Mouse (Mus musculus): Measurements from ENCODE around the gene Fut2. TPM values are rescaled to one million over a fixed set of nuclear protein-coding genes. Genes with fewer than 3 reads are reported as not detected.

Fut2 gene
- polyA plus RNA-seq, 1 experiment from 2014 or later, result 0.21 TPM

DNA sequence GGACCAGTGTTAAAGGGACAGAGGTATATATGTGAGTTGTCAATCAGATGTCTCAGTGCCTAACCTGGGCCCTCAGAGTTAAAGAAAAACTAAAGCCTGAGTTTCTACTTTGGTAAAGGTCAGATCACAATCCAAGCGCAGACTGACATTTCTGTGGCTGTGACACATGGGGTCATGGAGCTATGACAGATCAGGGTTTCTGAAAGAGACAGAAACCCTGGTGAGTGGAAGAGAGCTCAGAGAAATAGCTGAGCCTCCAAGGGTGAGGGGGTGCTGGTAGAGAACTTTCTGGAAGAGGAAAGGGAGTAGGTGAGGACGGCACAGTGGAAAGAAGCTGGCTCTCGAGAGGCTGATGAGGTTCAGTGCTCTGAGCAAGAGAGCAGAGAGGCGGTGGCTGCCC is 19.5 kb downstream of the Fut2 start:
- Histone ChIP-seq H3K27me3 (ENCODE audit: low read depth, poor library complexity, severe bottlenecking) (0 out of 2 replicates have a peak, but pooled peaks cover 5% of the 10 kb centered on the region), H3K9me3 (replicated peaks) (no peaks in the 10 kb centered on the region), H3K4me1 (peaks cover 27% of the 10 kb centered on the region), H3K27ac (no peak overlapping the region), H3K36me3 (no peaks in the 10 kb centered on the region), H3K4me3 (no peak overlapping the region)
- no peak for DNase-seq (ENCODE audit: low spot score)
- WGBS, result 85% methylated on average over 4 of the region's 4 CpGs

DNA sequence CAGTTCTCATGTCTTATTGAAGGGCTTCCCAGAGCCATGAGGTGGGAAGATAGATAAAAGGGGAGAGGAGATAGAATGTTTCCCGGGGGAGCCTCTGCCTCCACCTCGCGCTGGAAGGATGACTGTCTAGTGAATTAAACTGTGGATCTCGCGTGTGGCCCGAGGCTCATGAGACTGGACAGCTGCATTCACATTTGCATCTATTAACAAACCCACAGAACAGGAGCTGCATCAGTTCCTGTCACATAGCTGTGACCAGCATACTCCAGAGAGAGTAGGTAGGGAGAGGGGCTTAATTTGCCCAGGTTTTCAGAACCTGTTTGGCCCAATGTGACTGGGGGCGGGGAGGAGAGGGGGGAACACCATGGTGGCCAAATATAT is 20.6 kb downstream of the Fut2 start:
- H3K4me3 ChIP-seq, result no peak overlapping the region
- H3K4me1 ChIP-seq, result peaks cover 37% of the 10 kb centered on the region
- no peaks in the 10 kb centered on the region for H3K36me3 ChIP-seq
- no peak for DNase-seq (ENCODE audit: low spot score)
- 93% methylated on average over 7 of the region's 7 CpGs for WGBS
- no peaks in the 10 kb centered on the region for H3K9me3 ChIP-seq (replicated peaks)
- peaks cover 8% of the 10 kb centered on the region; the same call in 1 of the 2 replicates for H3K27me3 ChIP-seq (ENCODE audit: low read depth, poor library complexity, severe bottlenecking)
- H3K27ac ChIP-seq, result no peak overlapping the region

DNA sequence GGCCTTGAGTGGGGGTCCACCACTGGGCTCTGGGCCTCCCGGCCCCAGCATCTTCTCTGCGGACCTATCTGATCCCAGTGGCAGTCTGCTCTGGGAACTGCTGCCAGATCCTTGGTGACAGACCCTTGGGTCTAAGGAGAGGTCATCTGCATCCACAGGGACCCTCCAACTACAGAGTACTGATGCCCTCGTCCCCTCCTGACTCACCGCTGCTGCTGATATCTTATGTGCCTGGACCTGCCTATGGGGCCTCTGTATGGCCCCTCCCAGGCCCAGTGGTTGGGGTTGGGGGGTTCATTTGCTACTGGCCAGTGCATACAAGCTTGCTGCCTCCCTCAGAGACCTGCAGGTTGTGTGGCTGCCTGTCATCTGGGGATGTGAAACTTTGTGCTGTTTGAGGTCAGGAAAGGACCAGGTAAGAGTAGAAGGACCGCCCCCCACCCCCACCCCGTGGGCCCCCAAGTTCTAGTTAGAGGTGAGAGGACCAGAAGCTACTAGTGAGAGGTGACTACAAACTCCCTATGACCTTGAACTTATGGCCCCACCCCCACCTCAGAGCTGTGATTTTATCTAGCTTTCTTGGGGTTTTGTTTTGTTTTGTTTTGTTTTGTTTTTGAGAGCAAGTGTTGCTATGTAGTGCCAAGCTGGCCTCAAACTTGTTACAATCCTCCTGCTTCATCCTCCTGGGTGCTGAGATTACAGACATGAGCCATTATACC is 21.2 kb downstream of the Fut2 start:
- no peak for DNase-seq (ENCODE audit: low spot score)
- 68% methylated on average over 6 of the region's 6 CpGs for WGBS
- H3K27me3 ChIP-seq (ENCODE audit: low read depth, poor library complexity, severe bottlenecking), result peaks cover 14% of the 10 kb centered on the region; the same call in 1 of the 2 replicates
- peaks cover 38% of the 10 kb centered on the region for H3K4me1 ChIP-seq
- no peaks in the 10 kb centered on the region for H3K36me3 ChIP-seq
- H3K27ac ChIP-seq, result peak overlapping the region; percentile 90; the same call in 1 of the 2 replicates
- peak overlapping the region; percentile 61; the same call in 1 of the 2 replicates for H3K4me3 ChIP-seq
- no peaks in the 10 kb centered on the region for H3K9me3 ChIP-seq (replicated peaks)

DNA sequence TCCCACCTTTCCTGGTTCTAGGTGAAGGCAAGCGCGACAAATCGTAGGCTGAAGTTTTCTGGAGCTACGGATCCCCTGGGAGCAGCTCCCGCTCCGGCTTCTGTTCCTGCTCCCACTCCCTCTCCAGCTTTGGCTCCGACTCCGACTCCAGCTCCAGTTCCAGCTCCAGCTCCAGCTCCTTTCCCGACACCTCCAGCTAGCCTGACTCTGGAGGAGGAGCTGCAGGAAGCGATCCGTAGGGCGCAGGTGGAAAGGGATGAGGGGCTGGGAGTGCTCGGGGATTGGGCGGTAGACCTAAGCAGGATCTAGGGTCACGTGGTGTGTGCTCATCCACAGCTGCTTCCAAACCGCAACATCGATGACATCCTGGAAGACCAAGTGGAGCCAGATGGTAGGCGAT is 22.0 kb downstream of the Fut2 start:
- H3K36me3 ChIP-seq, result no peaks in the 10 kb centered on the region
- no peaks in the 10 kb centered on the region for H3K9me3 ChIP-seq (replicated peaks)
- 3% methylated on average over 18 of the region's 18 CpGs for WGBS
- peak overlapping the region; percentile 61 for H3K4me3 ChIP-seq
- DNase-seq (ENCODE audit: low spot score), result peak; percentile 69
- H3K27ac ChIP-seq, result peak overlapping the region; percentile 90
- H3K4me1 ChIP-seq, result peaks cover 44% of the 10 kb centered on the region
- H3K27me3 ChIP-seq (ENCODE audit: low read depth, poor library complexity, severe bottlenecking), result peaks cover 21% of the 10 kb centered on the region; the same call in 1 of the 2 replicates

DNA sequence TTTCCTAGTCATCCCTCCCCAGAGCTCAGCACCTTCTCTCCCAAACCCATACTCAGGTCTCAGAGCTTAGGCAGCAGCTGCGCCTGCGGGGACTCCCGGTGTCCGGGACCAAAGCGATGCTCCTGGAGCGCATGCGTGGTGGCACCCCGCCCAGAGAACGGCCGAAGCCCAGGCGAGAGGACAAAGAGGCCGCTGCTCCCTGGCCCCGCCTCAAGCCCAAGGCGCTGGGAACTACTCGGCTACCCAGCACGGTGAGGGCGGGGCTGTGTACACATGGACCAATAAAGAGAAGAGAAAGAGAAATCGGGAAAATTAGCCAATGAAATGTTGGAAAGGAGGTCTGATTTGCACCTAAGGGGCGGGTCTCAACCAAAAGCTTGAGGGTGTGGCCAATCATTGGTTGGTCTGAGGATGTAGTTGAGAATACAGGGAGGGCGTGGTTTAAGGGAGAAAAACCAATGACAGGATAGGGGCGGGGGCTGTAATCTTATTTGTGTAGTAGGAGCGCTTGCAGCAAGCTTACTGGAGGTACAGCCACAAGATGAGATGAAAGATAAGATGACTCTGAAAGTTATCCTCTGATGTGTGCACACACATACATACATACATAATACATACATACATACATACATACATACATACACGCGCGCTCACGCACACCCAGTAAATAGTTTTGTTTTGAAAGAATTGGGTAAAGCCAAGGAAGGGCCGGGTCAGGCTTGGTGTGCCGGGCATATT is 22.6 kb downstream of the Fut2 start:
- peak overlapping the region; percentile 61 for H3K4me3 ChIP-seq
- no peaks in the 10 kb centered on the region for H3K36me3 ChIP-seq
- peaks cover 21% of the 10 kb centered on the region; the same call in 1 of the 2 replicates for H3K27me3 ChIP-seq (ENCODE audit: low read depth, poor library complexity, severe bottlenecking)
- peak; percentile 95 for DNase-seq (ENCODE audit: low spot score)
- peaks cover 44% of the 10 kb centered on the region for H3K4me1 ChIP-seq
- peak overlapping the region; percentile 90 for H3K27ac ChIP-seq
- whole genome bisulfite sequencing, result under 1% methylated on average over 28 of the region's 28 CpGs
- no peaks in the 10 kb centered on the region for H3K9me3 ChIP-seq (replicated peaks)

DNA sequence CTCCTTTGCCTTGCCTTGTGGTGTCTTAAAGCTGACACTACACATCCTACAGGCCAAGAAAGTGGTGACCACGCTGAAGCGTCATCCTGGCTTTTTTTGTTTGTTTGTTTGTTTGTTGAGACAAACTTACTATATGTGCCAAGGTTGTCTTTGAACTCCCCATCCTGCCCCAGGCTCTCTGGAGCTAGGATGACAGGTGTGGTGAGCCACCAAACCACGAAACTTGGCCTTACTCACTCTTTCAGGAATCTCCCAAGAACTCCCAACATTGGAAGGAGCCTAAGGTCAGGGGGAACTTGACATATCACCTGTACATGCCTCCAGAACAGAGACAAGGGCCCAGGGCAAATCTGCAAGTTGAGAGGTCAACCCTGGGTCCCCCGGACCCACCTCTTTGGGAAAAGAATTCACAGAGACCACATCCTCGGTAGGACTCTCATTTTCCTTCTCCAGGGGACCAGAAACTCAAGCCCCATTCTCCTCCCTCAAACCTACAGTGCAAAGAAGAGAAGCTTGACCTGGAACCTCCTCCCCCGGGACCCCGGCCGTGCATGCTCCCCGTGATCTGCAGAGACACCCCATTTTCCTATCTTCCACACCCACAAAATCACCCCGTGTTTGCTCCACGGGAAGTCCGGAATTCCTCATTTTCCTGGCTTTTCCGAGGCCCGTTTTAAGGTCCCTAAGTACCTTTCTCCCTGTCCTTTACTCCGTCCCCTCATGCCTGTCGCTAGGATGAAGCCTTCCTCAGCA is 23.5 kb downstream of the Fut2 start:
- peaks cover 52% of the 10 kb centered on the region for H3K4me1 ChIP-seq
- DNase-seq (ENCODE audit: low spot score), result no peak
- 43% methylated on average over 16 of the region's 16 CpGs for WGBS
- peaks cover 21% of the 10 kb centered on the region; the same call in 1 of the 2 replicates for H3K27me3 ChIP-seq (ENCODE audit: low read depth, poor library complexity, severe bottlenecking)
- H3K27ac ChIP-seq, result peak overlapping the region; percentile 90
- H3K36me3 ChIP-seq, result no peaks in the 10 kb centered on the region
- H3K4me3 ChIP-seq, result peak overlapping the region; percentile 61
- no peaks in the 10 kb centered on the region for H3K9me3 ChIP-seq (replicated peaks)

DNA sequence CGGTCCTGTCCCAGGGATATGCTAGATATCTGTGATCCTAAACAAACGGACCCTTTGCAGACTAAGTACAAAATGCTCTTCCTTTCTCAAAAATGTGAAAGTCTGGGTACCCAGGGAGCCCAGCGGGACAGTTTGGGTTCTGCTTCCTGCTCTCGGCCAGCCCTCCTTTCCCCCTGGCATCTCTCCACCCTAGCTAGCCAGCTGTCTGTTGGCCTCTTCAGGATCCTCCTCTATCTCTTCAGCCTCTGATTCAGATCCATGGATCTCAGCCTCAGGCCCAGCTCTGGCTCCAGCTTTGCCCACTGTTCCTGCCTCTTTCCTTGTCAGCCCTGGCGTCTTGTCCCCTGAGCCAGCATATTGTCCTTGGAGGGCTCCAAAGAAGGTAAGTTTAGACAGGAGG is 24.1 kb downstream of the Fut2 start:
- 88% methylated on average over 5 of the region's 5 CpGs for WGBS
- H3K9me3 ChIP-seq (replicated peaks), result no peaks in the 10 kb centered on the region
- no peak for DNase-seq (ENCODE audit: low spot score)
- H3K4me1 ChIP-seq, result peaks cover 52% of the 10 kb centered on the region
- peak overlapping the region; percentile 90 for H3K27ac ChIP-seq
- H3K4me3 ChIP-seq, result peak overlapping the region; percentile 61; the same call in 1 of the 2 replicates
- peaks cover 21% of the 10 kb centered on the region; the same call in 1 of the 2 replicates for H3K27me3 ChIP-seq (ENCODE audit: low read depth, poor library complexity, severe bottlenecking)
- no peaks in the 10 kb centered on the region for H3K36me3 ChIP-seq

DNA sequence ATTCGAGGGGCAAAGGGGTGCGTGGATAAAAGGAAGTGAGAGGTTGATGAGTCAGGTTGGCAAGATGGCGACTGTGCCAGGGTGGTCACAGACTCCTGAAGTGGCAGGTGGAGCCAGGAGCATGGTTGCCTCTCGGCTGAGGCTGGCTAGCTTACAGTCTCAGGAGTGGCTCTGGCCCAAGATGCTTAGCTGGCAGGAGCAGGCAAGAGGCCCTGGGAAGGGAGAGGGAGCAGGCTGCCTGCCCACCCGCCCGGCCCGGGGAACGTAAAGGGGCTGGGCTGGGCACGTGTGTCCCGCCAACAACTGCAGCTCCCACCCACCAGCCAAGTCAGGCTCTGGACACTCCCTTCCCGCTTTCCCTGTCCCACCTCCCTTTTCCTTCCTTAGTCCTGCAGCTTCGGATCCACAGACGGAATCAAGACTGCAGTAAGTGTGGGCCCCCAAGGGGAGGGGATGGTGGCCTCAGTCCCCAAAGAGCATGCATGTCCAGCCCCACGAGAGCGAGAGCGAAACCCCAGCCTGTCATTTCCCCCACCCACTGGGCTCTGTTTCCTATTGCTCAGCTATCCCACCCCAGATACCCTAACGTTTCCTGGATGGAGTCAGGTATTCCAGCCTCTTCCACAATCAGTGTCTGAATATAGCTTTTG is 24.7 kb downstream of the Fut2 start:
- Histone ChIP-seq H3K4me1 (peaks cover 52% of the 10 kb centered on the region), H3K9me3 (replicated peaks) (no peaks in the 10 kb centered on the region), H3K36me3 (peaks cover 5% of the 10 kb centered on the region), H3K27me3 (ENCODE audit: low read depth, poor library complexity, severe bottlenecking) (peaks cover 21% of the 10 kb centered on the region; the same call in 1 of the 2 replicates), H3K4me3 (peak overlapping the region; percentile 16), H3K27ac (peak overlapping the region; percentile 90)
- DNase-seq (ENCODE audit: low spot score), result no peak
- WGBS, result 76% methylated on average over 17 of the region's 17 CpGs

DNA sequence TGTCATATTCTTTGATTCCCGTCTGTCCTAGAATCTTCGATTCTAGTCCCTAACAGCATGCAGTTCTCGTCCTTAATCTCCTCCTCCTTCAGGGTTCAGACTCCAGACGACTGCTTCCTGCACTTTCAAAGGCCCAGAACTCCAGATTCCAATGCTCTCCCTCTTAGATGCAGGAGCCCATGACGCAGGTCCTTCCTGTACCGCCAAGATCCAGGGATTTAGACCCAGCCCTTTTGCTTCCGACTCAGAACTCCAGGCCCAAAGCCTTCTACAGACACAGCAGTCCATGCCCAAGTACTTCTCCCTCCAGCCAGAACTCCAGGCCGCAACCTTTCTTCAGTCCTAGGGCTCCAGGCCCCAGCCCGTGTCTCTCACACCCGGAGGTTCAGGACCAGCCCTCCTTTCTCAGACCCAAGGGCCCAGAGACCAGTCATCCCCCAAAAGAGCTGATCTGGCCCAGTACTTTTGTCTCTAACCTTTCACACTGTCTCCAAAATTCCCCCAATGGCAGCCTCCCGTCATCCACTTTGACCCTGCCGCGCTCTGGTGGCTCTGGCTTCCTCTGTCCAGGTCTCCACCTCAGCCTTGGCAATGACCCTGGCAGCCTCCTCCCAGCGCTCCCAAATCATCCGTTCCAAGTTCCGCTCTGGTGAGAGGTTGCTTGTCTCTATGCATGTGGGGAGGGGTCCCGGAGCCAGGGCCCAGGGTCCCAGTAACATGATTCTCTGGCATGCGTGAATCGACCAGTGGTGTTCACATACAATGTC is 25.8 kb downstream of the Fut2 start:
- H3K27ac ChIP-seq, result no peak overlapping the region
- DNase-seq (ENCODE audit: low spot score), result no peak
- H3K36me3 ChIP-seq, result peaks cover 11% of the 10 kb centered on the region
- no peaks in the 10 kb centered on the region for H3K9me3 ChIP-seq (replicated peaks)
- H3K4me3 ChIP-seq, result no peak overlapping the region
- 80% methylated on average over 19 of the region's 19 CpGs for WGBS
- peaks cover 21% of the 10 kb centered on the region; the same call in 1 of the 2 replicates for H3K27me3 ChIP-seq (ENCODE audit: low read depth, poor library complexity, severe bottlenecking)
- H3K4me1 ChIP-seq, result peaks cover 52% of the 10 kb centered on the region

DNA sequence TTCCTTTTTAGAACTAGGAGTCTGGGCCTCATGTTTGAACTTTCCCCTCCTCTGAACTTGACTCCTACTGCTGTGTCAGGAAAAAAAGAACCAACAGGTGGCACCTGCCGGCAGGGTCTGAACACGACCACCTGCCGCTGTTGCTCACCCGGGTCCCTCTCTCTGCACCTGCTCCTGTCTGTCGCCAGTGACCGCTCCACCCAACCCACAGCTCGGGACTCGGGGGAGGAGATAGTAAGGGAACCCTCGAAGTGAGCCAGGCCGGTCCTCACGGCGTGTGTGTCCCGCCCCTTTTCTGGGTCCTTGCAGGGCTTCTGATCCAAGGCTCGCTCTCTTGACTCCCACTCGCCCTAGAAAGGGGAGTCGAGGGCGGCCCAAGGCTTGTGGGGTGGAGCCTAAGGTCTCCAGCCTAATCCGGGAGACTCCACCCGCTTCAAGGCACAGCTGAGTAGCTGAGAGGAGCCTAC is 26.6 kb downstream of the Fut2 start, which contains the start of gene Mamstr:
Gene Mamstr (plus strand): TSS at position 417 of the 467 bp plus-strand sequence.
- H3K9me3 ChIP-seq (replicated peaks), result no peaks in the 10 kb centered on the region
- H3K4me1 ChIP-seq, result peaks cover 47% of the 10 kb centered on the region
- no peak for DNase-seq (ENCODE audit: low spot score)
- peaks cover 16% of the 10 kb centered on the region; the same call in 1 of the 2 replicates for H3K27me3 ChIP-seq (ENCODE audit: low read depth, poor library complexity, severe bottlenecking)
- H3K36me3 ChIP-seq, result peaks cover 11% of the 10 kb centered on the region
- H3K27ac ChIP-seq, result no peak within 1 kb of the TSS
- 19% methylated on average over 19 of the region's 19 CpGs for WGBS
- H3K4me3 ChIP-seq, result peak within 1 kb of the TSS; percentile 42

DNA sequence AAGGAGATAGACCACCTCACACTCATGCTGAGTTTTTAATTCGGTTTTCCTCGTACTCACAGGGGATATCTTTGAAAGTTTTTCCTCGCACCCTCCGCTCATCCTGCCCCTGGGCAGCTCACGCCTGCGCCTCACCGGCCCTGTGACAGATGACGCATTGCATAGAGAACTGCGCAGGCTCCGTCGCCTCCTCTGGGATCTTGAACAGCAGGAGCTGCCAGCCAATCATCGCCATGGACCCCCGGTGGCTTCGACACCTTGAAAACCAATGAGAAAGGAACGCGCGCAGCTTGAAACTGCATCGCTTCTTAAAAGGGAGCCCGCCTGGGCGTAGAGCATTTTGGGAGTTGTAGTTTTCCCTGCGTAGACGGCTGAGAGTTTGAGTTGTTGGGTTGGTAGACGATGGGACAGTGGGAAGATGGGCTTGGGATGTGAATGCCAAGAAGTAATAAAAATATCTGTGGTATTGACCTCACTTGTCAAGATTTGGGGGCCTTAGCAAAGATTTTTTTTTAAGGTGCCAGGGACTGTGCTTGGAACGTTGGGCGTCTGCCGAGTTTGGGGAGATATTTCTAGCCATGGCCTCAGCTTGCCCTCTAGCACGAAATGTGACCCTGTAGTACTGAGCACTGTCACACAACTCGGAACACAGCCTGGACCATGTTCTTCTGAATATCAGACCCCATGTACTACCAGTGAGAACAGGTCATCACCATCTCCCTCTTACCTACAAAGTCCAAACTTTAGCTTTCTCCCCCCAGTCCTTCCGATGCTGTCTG is 27.4 kb downstream of the Fut2 start:
- peak overlapping the region; percentile 68 for H3K27ac ChIP-seq
- peak; percentile 93 for DNase-seq (ENCODE audit: low spot score)
- H3K36me3 ChIP-seq, result peaks cover 11% of the 10 kb centered on the region
- peak overlapping the region; percentile 42 for H3K4me3 ChIP-seq
- WGBS, result 18% methylated on average over 29 of the region's 29 CpGs
- H3K27me3 ChIP-seq (ENCODE audit: low read depth, poor library complexity, severe bottlenecking), result peaks cover 16% of the 10 kb centered on the region; the same call in 1 of the 2 replicates
- H3K9me3 ChIP-seq (replicated peaks), result no peaks in the 10 kb centered on the region
- peaks cover 41% of the 10 kb centered on the region for H3K4me1 ChIP-seq
